Mouse (Mus musculus) granulocyte monocyte progenitor cell, adult 5-6 weeks (primary cell): ENCODE data around the gene Chl1. TPM values are rescaled to one million over a fixed set of nuclear protein-coding genes. Genes with fewer than 3 reads are reported as not detected.

Source experiments
- ATAC-seq: replicated peaks from 2 replicates; pipeline ENCODE4 v1.8.0; 2016; ENCODE audit warnings: mild to moderate bottlenecking, moderate TSS enrichment, inconsistent platforms; ENCODE audit not compliant: poor library complexity, severe bottlenecking
- total RNA-seq, 2 experiments: library from RNA; stranded (forward) in 1 of 2; stranded (reverse) in 1 of 2; fragments of 200-712, 200-1000 nt in 1 of 2; fragments of >200 nt in 1 of 2; fragmentation: Nextera tagmentation in 1 of 2; gene quantifications; 2 replicates each; pipeline ENCODE4 v1.2.3; 2014 to 2017

The Chl1 gene
- total RNA-seq, 2 experiments from 2014 or later = not detected

GRCm38 (mm10) chr6:103766830-103767229 is 256.4 kb downstream of the Chl1 start:
- ATAC-seq = no peak

- ATAC-seq = no peak
Measured at GRCm38 (mm10) chr6:103781058-103781457, 270.7 kb downstream of the Chl1 start.

- ATAC-seq = no peak
Measured at GRCm38 (mm10) chr6:103791077-103791632, 280.8 kb downstream of the Chl1 start.

- no peak for ATAC-seq
Measured at GRCm38 (mm10) chr6:103795241-103795640, 284.9 kb downstream of the Chl1 start.
